Mouse (Mus musculus): ENCODE results near the gene Gm3488.
"Not testable (repeated sequence)": the region's sequence is repeated elsewhere in the genome, so short reads cannot be mapped to it uniquely, and the experiment has no call there.

DNA sequence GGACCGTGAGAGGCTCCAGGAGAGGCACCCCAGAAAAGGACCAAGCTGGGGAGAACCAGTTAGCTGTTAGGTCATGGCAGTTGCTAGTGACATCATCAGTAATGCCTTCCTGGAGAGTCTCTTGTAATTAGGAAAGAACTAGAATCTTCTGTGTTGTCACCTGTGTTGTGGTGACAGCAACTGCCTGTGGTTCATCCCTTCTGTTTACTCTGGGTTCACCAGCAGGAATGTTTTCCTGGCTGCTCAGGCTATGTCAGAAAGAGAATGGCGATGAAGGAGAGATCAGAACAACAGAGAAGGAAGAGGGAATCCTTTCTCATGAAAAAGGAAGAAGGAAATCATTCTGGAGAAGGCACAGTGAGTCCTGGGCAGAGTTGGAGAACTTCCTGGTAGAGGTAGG lies 36.7 kb downstream of the Gm3488 start, which contains the start of gene Gm3532:
- TF ChIP-seq ZNF384 (IDR thresholded peaks at IDR 0.05; ENCODE audit: low read depth, low read length); MAFK (IDR thresholded peaks at IDR 0.05; ENCODE audit: insufficient read depth, low read depth, low read length); HCFC1 (IDR thresholded peaks at IDR 0.05; ENCODE audit: borderline replicate concordance, insufficient read depth, low read length): not testable (repeated sequence)
